Mouse (Mus musculus) hindlimb bud, embryonic 11.5 days (tissue): ENCODE results near the gene Pcdh7.
"Not testable (repeated sequence)": the region's sequence is repeated elsewhere in the genome, so short reads cannot be mapped to it uniquely, and the experiment has no call there.

Experiments
- DNase-seq: peaks from one replicate; pipeline ENCODE4 v3.0.0-alpha.2; 2012; ENCODE audit warnings: low read depth, low spot score; ENCODE audit errors: extremely low spot score

Pcdh7 gene

DNA sequence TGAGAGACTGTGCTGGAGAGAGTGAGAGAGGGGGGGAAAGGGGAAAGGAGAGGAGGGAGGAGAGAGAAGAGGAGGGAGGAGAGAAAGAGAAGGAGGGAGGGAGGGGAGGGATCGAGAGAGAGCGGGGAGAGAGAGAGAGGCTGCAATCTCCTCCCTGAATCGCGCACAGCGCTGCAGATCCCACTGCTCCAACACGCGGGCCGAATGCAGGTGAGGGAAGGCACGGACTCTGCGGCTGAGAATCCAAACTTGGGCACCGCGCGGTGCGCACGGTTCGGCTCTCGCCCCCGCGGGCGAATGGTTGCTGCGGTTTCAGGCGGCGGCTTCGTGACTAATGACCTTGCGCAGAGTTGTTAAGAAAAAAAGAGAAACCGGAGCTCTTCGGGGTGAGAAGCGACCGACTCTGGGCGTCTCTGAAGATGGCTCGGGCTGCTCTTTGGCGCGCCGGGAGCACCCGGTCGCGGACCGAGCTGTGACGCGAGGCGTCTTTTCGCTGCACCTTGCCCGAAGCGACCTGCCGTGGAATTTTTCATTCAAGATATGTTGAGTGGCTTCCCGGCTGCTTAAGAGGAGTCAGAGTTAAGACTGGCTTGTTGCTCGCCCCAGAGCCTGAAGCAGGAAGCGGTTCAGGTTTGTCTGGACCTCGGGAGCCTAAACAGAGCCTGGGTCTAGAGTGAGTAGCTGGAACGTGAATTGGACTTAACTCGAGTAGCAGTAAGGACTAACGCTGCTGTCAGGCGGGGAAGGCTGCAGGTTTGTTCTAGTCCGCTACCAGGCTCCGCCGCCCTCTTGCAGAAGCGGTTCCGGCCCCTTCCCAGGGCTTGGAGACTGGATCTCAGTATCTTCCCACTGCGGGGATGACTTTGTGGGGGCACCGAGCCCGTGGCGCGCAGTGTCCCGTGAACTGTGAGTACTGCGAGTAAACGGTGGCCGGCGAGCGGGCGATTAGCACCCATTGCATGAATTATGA lies at the start of gene Pcdh7:
Pcdh7 (plus strand) TSS at position 62 of the 970 bp plus-strand sequence.
- no peak for DNase-seq

- DNase-seq, result not testable (repeated sequence)
Observed at GRCm38 (mm10) chr5:57676970-57677369, 40.8 kb upstream of the Pcdh7 start.

- no peak for DNase-seq
Observed at GRCm38 (mm10) chr5:57708396-57708795, 9.4 kb upstream of the Pcdh7 start.

GRCm38 (mm10) chr5:57713980-57714379 lies 3.8 kb upstream of the Pcdh7 start:
- DNase-seq, result no peak

- no peak for DNase-seq
Observed at GRCm38 (mm10) chr5:57714621-57715523, 2.9 kb upstream of the Pcdh7 start.

DNA sequence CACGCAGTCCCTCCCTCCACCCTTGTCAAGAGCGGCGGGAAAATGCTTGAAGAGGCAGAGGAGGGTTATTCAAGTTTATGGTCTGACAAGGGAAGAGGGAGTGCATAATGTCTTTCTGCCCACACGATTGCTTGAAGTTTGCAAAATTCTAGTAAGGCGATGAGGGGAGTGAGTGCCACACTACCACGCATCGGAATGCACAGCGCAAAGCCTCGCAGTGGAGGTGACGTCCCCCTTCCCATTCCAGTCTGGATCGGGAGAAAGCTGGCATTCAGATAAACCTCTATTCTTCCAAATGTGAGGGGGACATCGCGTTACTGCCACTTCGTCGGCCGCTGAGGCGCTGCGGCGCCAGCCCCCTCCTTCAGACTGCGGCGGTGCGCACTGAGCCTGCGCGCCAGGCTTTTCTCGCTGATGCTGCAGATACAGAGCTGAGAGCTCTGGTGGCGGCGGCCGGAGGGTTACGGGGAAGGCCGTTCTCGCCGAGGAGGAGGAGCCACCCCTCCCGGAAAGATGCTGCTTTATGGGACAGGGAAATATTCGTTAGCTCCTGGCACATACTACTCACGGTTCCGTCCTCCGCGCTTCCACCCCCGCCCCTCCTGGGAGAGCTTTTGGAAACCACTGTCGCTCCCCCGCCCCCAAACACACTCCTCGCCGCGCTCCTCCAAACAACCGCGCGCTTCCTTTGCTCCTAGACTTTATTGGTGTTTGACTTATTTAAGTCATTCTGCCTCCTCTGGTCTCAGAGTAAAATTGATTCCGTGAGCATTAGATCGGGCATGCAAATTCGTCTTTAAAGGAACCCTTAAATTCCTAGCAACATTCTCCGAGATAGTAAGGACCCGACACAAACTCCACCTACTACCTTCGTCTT lies 2.0 kb upstream of the Pcdh7 start:
- DNase-seq, result no peak

GRCm38 (mm10) chr5:57716421-57717237 lies 1.1 kb upstream of the Pcdh7 start:
- DNase-seq, result no peak

- DNase-seq, result no peak
Observed at GRCm38 (mm10) chr5:57717238-57717905, 395 bp upstream of the Pcdh7 start.

- no peak for DNase-seq
Observed at GRCm38 (mm10) chr5:57718876-57719593, 1.3 kb downstream of the Pcdh7 start.

DNA sequence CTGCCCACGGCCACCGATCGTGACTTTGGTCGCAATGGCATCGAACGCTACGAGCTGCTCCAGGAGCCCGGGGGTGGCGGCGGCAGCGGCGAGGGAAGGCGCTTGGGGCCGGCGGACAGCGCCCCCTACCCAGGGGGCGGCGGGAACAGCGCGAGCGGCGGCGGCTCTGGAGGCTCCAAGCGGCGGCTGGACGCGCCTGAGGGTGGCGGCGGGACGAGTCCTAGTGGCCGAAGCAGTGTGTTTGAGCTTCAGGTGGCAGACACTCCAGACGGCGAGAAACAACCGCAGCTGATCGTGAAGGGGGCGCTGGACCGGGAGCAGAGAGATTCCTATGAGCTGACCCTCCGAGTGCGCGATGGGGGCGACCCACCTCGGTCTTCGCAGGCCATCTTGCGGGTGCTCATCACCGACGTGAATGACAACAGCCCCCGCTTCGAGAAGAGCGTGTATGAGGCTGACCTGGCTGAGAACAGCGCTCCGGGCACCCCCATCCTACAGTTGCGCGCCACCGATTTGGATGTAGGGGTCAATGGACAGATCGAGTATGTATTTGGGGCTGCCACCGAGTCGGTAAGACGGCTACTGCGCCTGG lies 1.9 kb downstream of the Pcdh7 start:
- no peak for DNase-seq

DNA sequence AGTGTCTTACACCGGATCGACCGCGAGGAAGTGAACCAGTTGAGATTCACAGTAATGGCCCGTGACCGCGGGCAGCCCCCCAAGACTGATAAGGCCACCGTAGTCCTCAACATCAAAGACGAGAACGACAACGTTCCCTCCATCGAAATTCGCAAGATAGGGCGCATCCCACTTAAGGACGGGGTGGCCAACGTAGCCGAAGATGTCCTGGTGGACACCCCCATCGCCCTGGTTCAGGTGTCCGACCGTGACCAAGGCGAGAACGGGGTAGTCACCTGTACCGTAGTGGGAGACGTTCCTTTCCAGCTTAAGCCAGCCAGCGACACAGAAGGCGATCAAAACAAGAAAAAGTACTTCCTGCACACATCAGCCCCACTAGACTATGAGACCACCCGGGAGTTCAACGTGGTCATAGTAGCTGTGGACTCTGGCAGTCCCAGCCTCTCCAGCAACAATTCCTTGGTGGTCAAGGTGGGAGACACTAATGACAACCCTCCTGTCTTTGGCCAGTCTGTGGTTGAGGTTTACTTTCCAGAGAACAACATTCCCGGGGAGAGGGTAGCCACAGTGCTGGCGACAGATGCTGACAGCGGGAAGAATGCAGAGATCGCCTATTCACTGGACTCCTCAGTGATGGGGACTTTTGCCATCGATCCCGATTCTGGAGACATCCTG lies 2.6 kb downstream of the Pcdh7 start:
- no peak for DNase-seq

- DNase-seq, result no peak
Observed at GRCm38 (mm10) chr5:57721148-57721712, 3.5 kb downstream of the Pcdh7 start.

- no peak for DNase-seq
Observed at GRCm38 (mm10) chr5:57721927-57722326, 4.2 kb downstream of the Pcdh7 start.

- no peak for DNase-seq
Observed at GRCm38 (mm10) chr5:57733451-57733850, 15.7 kb downstream of the Pcdh7 start.

GRCm38 (mm10) chr5:57735723-57736122 lies 18.0 kb downstream of the Pcdh7 start:
- DNase-seq, result no peak

- no peak for DNase-seq
Observed at GRCm38 (mm10) chr5:57742924-57743323, 25.2 kb downstream of the Pcdh7 start.

DNA sequence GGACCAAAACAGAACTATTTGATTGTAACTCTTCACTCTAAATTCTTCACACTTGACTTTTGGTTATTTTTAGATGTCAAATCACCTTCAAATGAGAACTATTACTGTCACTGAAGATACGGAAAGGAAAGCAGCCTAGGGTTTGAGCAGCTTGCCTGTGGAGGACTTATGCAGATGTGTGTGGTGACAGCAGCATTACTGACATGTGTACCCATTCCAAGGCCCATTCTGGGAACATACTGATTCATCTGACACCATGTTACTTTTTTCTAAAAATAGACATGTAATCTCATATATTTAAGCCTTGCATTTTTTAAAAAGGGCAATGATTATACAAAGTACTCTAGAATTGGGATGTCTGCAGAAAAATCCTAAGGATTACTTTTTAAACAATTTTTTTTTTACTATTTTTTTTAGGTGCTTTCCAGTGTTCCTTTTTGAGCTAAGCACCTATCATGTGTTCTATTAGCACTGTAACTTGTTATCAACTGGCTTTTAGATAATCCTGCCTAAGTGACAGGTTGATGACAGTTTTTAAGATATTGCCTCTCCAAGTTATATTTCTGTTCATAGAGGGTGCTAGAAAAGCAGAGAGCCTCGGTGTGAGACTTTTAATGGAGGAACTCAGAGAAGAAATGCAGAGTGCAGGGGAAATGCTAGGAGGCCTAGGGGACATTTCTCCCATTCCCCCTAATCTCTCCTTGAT lies 26.3 kb downstream of the Pcdh7 start:
- DNase-seq, result no peak
